Mouse (Mus musculus) megakaryocyte, adult 5-6 weeks (primary cell): Measurements from ENCODE around the gene Foxo3. TPM values are rescaled to one million over a fixed set of nuclear protein-coding genes. Genes with fewer than 3 reads are reported as not detected.

Experiments used
- ATAC-seq: 2 replicates; pipeline ENCODE4 v1.8.0; 2016; ENCODE audit warnings: mild to moderate bottlenecking, inconsistent platforms; ENCODE audit not compliant: poor library complexity, severe bottlenecking
- total RNA-seq, 2 experiments: library from RNA; stranded (forward) in 1 of 2; stranded (reverse) in 1 of 2; fragments of 153-499, 151-499 nt in 1 of 2; fragments of 221-1000, 200-1000 nt in 1 of 2; gene quantifications; 2 replicates each; pipeline versions ENCODE4 v1.2.3 to v1.2.4; 2015 to 2017

Foxo3 gene
- total RNA-seq (2015) (25.3 and 25.7 TPM in 2 replicates), total RNA-seq (2017) (24.9 and 27.4 TPM in 2 replicates)

DNA sequence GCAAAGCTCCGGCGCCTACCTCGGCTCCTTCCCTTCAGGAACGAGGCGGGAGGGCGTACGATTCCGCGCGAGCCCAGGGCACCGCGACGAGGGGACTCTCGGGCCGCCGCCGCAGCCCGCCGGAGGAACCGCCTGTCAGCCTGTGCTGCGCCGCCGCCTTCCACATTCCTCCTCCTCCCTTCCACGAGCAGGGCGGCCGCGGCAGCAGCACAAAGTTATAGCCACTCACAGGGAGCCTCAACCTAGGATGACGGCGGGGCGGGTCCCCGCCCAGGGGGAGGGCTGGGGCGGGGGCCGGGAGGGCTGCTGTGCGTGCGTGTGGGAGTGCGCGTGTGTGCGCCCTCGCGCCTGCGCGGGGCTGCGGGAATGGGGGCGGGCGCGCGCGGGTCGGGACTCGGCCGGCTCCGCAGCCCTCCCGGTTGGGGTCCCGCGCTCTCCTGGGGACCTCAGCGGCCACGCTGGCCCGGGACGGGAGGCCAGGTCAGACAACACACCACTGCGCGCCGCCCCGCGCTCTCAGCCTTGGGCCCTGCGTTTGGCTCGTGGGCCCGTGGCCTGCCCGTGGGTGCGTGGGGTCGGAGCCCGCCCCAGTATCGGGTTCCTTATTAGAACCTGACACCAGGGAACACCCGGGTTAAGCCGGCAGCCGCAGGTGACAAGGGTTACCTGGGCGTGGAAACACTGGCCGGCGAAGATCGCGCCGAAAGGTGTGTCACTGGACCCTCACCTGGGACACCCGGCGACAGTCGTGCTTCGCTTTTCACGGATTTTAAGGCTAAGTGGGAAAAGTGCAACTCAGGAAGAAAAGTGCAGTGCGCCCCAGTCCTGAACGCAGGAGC, at the start of gene Foxo3:
Gene Foxo3 (minus strand): TSS at position 249 of the 839 bp plus-strand sequence.
- peak; percentile 53 for ATAC-seq

DNA sequence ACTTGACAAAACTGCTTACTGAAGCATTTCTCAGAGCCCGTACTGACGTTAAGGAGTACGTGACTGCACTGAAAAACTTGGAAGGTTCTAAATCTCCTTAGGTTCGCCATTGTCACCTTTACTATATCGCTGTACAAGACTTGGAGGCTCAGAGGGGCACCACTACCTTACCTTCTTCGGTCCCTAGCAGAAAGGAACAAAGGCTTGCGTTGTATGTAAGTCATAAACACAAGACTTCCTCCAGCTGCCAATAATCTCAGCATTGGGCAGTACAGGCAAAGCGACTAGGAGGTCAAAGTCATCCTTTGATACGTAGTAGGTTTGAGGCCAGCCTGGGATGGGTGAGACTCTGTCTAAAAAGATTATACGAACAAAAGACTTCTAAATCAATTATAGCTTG, 48.8 kb upstream of the Foxo3 start:
- no peak for ATAC-seq

DNA sequence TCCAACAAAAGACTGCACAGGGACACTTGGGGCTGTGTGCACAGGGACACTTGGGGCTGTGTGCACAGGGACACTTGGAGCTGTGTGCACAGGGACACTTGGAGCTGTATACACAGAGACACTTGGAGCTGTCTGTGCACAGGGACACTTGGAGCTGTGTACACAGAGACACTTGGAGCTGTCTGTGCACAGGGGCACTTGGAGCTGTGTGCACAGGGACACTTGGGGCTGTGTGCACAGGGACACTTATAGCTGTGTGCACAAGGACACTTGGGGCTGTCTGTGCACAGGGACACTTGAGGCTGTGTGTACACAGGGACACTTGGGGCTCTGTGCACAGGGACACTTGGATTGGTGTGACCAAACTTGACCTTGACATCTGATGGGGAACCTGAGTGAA, 47.4 kb upstream of the Foxo3 start:
- ATAC-seq = no peak

DNA sequence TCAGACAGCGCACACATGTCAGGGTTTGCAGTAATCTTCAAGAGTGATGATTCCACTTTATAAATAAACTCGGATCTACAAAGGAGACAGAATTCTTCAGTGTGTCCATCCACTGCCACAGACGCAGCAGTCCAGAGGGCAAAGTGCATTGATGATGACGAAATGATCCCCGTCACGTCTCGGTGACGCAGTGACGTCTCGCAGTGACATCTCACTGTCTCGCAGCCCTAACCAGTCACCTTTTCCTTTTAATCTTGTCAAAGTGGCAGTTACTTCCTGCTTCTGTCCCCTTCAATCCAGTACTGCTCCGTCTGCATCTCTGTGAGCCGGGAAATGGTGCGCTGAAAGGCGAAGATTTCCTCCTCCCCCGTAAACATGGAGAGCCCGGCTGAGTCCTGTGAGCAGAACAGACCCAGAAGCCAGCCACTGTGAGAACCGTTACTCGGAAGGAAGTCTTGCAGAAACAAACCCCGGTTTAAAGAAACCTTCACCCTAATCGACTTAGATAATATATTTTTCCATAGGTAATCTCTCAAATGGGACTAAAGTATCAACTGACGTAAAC, 36.7 kb upstream of the Foxo3 start:
- peak; percentile 75 for ATAC-seq

DNA sequence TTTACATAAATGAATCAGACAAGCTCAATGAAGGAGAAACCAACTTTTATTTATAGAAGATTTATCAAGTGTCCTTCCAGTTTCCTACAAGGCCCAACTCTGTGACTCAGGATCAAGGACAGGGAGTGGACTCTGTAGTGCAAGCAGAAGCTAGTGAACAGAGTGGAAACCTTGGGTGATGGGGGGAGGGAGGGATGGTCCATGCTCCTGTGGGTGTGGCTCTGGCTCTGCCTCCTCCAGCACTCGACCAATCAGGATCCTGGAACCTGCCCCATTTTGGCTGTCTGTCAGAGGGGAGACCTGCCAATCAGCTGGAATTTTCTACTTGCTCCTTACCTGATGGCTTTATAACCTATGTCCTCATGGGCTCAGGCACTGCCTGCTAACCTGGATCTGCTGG, 36.0 kb upstream of the Foxo3 start:
- ATAC-seq = no peak

DNA sequence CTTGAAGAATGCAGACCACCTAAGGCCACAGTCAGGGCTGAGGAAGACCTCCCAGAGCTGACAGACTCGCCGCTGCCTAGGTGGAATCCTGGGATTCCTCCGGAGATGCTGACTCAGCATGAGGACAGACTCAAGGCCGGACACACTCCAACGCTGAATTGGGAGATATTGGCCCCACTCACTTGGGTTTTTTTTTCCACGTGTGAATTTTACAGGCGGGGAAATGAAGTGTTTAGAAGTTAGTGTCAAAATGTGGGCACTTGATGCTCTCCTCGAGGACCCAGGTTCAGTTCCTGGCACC, 32.1 kb upstream of the Foxo3 start:
- no peak for ATAC-seq

DNA sequence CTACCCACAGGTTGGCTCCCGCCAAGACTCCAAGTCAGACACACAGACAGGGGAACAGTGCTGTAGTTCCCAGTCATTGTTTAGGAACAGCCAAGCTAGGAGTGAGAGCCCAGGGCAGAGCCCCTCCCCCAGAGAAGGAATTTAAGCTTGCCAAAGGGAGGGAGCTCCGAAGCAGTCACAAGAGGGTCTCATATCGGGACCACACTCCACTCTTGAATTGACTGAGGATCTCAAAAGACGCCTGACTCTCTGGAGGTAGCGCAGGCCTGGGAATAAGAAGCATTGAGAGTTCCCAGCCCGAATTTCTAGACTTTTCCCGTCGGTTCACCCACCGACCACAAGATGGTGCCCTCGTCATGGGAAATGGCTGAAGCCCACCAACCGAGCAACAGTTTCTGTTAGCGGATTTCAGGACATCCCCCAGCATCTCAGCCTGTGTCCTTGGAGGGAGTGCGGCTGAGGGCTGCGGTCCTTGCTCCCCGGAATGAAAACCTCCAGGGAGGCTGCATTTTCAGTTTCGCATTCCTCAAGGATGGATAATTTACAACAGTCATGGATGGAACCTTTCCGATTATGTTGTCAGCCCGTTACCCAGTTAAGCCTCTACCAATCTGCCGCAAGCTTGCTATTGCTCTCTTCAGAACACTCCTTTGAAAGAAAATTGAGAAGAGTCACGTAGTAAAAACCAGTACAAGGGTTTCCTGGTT, 31.6 kb upstream of the Foxo3 start:
- ATAC-seq = 0 out of 2 replicates have a peak, but pooled peaks have one; percentile 35

DNA sequence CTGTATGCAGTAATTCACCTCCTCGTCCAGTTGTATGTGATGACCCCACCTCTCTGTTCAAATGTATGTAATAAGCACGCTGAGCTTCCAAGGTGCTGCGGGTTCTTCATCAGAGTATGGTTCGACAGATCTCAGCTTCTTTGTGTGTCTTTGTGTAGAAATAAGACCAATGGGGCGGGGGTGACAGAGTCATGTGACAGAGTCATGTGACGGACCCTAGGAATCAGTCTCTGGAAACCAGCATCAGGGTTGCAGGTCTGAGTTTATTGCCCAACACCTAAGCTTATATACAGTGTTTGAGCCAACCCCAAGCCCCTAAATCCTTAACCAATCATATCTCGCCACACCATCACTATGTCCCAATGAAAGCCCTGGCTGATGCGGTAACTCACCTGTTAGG, 29.9 kb upstream of the Foxo3 start:
- no peak for ATAC-seq

DNA sequence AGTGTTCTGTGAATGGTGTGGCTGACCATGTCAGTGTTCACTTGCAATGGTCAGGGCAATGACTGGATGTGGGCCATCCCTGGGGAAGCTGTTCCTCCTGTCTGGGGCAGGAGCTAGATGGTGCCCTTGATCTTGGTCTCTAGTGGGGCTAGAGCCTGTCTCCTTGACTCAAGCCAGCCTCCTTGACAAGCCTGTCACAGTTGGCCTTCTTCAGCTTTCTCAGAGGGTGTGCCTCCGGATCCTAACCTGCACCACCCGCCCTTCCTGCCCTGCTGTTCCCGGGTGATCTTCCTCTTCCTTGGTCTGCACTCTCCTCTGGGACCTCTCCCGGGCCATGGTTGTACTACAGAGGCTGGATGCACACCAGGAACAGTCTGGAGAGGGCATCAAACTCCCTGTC, 24.2 kb upstream of the Foxo3 start:
- ATAC-seq = no peak

DNA sequence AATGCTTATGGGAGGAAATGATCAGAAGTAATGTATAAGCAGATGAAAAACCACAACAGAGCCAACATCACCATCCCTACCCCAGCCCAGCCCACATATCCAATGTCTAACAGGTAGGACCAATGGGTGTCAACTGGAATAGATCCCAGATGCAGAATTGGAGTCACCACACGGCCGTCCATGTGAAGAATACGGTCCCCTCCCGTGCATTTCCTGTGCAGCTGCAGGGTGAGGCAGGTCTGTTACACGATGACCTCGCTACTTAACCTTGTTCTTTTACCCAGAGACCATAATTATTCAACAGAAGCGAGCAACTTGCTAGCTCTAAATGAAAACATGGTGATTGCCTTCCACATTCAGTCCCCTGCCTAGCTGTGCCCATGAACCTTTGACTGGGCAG, 23.4 kb upstream of the Foxo3 start:
- ATAC-seq = no peak

DNA sequence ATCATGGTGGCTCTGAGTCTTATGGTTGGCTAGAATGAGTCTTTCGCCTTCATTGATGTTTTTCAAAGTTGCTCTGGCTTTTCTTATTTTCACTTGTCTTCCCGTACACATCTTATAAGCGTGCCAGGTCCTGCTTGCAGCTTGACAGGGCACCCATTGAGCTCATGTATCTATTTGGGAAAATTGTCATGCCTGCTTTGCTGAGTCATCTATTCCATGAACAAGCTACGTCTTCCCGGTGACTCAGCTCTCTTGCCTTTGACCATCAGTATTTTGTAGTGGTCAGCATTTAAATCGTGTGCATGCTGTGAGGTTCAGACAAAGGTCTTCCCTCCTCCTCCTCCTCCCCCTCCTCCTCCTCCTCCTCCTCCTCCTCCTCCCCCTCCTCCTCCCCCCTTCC, 22.9 kb upstream of the Foxo3 start:
- ATAC-seq = no peak

DNA sequence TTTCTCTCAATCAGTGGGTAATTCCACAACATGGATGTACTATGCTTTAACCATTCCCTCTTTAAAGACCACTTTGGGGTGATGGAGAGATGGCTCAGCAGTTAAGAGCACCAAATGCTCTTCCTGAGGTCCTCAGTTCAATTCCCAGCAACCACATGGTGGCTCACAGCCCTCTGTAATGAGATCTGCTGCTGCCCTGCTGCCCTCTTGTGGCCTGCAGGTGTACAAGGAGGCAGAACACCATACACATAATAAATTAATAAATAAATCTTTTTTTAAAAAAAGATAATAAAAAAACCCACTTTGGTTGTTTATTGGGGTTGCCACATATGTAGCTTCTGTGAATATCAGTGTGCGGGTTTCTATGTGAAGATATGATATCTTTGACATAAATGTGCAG, 21.4 kb upstream of the Foxo3 start:
- no peak for ATAC-seq

DNA sequence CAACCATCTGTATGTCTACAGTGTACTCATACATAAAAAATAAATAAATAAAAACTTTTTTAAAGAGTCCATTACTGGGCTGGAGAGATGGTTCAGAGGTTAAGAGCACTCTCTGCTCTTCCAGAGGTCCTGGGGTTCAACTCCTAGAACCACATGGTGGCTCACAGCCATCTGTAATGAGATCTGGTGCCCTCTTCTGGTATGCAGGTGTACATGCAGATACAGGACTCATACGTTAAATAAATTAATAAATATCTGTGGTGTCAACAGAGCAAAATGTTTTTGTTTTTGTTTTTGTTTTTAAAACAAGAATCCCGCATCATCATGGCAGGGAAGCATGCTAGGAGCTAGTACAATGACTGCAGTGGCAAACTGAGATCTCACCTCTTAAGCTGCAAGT, 20.6 kb upstream of the Foxo3 start:
- no peak for ATAC-seq

DNA sequence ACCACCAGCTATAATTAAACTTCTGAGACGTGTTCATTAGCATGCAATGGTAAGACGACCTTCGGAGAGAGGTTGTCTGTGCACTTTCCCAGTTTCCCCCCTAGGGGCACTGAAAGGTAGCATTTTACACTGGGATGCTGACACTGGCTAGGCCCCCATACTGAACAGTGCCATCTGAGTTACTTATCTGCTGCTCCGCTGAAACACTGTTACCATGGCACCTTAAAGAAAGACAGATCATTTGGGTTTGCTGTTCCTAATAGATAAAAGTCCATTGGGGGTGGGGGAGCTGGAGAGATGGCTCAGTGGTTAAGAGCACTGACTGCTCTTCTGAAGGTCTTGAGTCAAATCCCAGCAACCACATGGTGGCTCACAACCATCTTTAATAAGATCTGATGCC, 20.0 kb upstream of the Foxo3 start:
- no peak for ATAC-seq

DNA sequence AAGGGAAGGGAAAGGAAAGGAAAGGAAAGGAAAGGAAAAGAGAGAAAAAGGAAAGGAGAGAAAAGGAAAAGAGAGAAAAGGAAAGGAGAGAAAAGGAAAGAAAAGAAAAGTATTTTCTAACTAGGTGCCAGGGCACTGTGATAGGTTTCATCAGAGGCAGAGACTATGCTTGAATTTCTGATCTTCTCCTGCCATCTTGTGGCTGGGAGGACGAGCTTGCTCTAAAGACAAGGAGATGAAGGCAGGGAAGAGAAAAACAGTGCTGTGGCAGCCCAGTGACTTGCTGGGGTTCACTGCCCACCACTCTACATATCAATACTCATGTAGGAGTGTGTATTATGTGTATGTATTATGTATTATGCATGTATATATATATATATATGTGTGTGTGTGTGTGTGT, 18.5 kb upstream of the Foxo3 start:
- no peak for ATAC-seq

DNA sequence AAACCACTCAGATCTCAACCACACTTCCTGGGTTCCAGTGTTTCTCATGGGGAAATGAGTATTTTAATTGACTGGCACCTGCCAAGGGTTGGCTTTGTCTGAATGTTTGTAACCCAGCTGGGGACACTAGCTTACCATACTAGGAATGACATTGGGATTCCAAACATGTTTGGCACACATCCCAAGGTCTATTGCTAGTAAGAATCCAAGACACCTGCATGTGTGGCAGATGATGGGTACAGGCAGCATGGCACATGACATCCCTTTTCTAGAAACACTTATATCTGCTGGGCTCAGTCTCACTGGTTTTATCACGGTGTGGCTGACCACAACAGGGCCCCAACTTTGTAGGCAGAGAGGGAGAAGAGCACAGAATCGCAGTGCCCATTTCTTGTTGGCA, 17.8 kb upstream of the Foxo3 start:
- ATAC-seq = no peak

DNA sequence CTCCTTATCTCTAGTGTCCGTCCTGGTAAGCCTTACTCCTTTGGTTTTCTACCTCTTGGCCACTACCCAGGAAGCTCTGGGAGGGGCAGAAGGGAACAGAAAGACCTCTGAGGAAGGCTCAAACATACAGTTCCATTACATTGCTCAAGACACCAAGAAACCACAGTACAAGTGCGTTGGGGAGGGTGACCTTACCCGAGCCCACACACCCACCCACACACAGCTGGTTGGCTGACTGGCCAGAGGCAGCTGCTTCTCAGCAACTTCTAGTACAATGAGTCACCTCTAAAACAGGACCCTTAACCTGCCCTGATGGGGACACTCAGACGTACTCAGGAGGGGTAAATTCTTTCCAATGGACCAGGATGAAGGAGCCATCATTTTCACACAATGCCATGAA, 17.3 kb upstream of the Foxo3 start:
- peak; percentile 79 for ATAC-seq

DNA sequence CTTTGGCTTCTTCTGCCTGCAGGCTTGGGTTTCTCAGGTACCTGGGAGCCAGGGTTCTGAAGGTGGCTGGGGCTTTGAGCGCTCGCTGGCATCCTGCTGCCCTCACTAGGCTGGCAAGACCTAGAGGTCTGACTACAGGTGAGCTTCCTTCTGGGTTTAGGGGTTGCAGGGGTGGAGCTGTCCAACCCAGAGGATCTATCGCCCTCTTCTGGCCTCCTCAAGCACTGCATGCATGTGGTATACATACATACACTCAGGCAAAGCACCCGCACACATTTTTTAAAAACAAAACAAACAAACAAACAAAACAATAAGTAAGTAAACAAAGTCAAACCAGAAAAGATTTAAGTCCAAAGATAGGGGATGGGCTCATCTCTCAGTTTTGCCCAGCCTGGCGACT, 14.8 kb upstream of the Foxo3 start:
- peak; percentile 69 for ATAC-seq

DNA sequence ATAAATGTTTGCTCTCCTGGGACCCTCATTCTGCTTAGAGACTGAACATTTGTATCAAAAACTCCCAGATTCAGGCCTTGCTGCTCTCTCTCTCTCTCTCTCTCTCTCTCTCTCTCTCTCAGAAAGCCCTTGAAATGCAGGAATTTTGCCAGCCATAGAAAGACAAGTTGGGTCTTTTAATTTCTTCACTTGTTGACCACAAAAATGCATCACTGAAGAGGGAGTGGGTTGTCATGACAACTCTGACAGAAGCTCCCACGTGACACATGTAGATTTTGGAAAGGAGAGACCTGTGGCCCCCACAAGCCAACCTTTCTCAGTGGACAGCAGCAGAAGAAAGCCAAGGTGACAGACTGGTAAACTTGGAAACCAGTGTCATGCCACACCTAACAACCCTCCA, 11.1 kb upstream of the Foxo3 start:
- no peak for ATAC-seq

DNA sequence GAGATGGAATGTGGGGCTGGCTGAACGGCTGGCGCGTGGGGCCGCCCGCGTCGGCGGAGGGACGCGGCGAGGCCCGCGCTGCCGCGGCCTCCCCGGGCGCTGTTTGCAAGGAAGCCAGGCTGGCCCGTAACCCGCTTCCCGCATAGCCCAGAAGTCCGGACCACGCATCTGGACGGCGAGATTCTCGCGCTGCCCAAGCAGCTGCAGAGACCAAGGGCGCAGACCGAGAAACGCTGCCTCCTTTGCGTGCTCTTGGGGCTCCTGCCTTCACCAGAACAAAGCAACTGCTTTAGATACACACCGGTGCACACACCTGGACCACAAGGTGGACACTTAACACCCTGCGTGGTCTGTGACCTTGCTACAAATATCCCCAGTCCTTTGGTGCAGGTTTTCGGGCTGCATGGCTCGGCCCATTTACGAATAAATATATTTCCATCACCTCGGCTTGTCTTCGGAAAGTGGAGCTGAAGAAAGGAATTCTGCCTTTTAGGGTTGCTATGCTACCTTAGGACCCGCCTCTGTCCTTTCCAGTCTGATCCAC, 1.8 kb upstream of the Foxo3 start:
- ATAC-seq = no peak

DNA sequence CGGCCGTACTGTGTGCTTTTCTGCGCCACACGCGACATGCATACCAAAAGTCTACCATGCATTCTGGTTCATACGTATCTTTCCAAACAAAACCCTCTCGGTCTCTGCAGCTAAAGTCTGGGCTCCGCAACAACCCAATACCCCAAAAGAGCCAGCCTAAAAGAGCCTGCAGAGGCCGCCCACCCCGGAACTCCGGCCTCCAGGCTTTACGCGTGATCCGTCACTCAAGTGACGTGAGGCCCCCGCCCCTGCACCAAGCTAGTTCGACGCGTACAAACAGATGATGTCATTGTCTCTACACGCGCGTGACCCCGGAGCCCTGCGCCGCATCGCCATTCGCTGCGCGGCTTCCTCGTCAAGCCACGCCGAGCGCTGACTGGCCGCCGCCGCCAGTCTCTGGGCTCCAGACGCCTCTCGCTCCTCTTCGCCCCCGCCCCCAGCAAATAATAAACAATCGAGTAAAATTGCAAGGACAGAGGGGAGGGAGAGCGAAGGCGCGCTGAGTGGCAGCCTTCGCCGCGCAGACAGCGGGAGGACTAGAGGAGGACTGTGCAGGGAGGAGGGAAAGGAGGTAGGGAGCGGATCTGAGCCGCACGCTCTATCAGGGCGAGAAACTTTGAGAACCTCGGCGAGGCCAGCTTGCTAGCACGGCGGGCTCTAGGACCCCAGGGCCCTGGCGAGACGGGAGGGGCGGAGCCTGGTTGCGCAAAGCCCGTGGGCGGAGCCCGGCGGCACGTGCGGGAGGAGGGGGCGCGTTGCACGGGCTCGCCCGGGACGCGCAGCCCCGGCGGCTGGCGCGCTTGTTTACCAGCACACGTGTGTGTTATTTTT, 1.1 kb upstream of the Foxo3 start:
- ATAC-seq = peak; percentile 67
